Mouse (Mus musculus): ENCODE data around the gene C130032M10Rik.

The C130032M10Rik gene

GRCm38 (mm10) chr9:114515364-114515763, at the start of gene C130032M10Rik:
Gene C130032M10Rik (plus strand): TSS chr9:114515697.
- no peak for DNase-seq (ENCODE audit: low spot score)

DNA sequence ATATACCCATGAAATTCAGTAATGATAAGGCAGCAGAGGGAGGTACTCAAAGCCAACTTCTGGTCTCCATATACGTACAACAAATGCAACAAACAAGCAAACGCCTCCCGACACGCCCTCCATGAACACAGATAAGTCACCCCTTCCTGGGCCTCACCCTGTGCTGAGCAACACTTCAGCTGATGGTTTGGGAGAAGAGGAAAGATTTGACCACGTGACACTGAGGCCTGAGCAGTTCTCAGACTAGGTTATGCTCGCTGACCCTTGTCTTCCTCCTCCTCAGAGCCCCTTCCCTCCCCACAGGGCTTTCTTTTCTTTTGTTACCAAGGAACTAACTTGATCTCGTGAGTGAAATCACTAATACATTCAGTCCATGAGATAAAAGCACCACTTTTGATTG, 48.6 kb upstream of the C130032M10Rik start:
- no peak for DNase-seq (ENCODE audit: low spot score)

GRCm38 (mm10) chr9:114468217-114468616, 47.3 kb upstream of the C130032M10Rik start:
- no peak for DNase-seq (ENCODE audit: low spot score)

GRCm38 (mm10) chr9:114468701-114469100, 46.8 kb upstream of the C130032M10Rik start:
- no peak for DNase-seq (ENCODE audit: low spot score)

DNA sequence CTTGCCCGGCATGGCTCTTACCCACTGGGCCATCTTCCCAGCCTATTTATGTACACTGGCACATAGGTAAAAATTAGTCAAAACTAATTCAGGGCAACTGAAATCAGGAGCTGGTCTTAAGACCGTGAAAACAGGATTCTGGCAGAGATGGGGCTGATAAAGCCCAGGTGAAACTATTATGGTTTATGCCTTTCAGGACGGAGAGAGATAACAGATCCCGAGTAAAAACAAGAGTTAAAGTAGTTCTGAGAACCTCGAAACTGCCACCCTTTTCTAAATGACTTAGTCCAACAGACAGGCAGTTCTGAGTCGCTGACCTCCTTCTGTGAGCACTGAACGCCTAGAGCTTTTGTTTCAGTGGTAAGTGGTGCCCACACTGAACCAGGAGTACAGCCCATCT, 43.6 kb upstream of the C130032M10Rik start:
- DNase-seq (ENCODE audit: low spot score) = no peak

GRCm38 (mm10) chr9:114477019-114477418, 38.5 kb upstream of the C130032M10Rik start:
- DNase-seq (ENCODE audit: low spot score) = no peak

DNA sequence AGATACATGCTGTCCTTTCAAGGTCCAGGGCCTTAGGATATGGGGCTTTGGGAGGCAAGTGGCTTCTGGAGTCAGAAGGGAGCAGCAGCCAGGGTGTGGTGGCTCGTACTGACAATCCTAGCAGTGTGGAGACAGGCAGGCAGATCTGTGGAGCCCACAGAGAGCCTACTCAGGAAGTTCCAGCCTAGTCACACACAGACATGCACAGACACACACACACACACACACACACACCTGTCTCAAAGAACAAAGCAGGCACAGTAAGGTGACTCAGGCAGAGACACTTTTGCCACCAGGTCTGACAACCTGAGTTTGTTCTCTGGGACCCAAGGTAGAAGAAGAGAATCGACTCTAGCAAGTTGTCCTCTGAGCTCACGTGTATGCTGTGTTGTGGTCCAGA, 34.6 kb upstream of the C130032M10Rik start:
- no peak for DNase-seq (ENCODE audit: low spot score)

- no peak for DNase-seq (ENCODE audit: low spot score)
Observed at GRCm38 (mm10) chr9:114484771-114485170, 30.7 kb upstream of the C130032M10Rik start.

DNA sequence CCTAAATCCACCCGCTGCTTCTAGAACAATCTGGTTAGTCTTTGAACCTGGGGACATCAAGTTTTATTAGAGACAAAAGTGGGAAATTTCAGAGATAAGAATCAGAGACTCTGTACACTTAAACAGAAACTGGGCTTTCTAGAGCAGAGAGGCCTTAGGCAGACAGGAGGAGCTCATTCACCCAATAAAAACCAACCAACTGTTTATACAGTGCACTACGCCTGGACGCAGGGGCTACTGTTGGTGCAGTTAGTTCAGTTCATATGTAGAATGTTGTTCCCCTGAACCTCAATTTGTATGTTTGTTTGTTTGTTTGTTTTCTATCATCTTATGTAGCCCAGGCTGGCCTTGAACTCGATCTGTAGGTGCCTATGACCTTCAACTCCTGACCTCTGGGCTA, 28.7 kb upstream of the C130032M10Rik start:
- no peak for DNase-seq (ENCODE audit: low spot score)

DNA sequence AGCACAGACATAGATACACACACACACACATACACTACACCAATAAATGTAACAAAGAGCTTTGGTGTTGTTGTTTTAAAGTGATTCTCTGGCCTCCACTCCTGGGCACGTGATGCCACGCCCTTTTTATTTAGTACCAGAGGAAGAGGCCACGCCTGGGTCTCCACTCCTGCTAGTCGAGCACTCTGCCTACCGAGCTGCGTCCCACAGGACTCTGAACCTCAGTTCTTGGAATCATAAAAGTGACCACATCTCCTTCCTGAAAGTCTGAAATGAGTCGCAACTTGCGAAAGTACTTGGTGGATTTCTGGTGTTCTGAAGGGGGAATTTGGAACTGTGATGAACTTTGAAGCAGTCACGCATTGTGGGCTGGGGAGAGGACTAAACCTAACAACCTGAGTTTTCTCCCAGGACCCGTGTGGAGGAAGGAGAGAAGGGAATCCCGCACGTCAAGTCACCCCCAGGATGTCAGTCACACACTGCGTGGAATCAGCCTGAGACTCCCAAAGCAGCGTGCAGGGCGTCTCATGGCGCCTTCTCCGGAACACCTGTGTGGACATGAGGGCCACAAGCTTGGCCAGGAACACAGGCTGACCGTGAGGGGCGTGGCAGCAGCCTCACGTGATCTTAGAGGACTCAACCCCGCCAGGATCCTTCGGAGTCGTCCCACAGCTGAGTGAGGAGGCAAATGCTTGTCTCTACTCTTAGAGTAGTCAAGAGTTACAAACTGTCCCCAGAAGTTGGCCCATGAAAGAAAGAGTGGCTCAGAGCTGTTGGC, 27.8 kb upstream of the C130032M10Rik start:
- DNase-seq (ENCODE audit: low spot score) = no peak

- no peak for DNase-seq (ENCODE audit: low spot score)
Observed at GRCm38 (mm10) chr9:114496469-114496868, 19.0 kb upstream of the C130032M10Rik start.

- DNase-seq (ENCODE audit: low spot score) = peak; percentile 92
Observed at GRCm38 (mm10) chr9:114498218-114498617, 17.3 kb upstream of the C130032M10Rik start.

GRCm38 (mm10) chr9:114499783-114500515, 15.5 kb upstream of the C130032M10Rik start:
- peak; percentile 68 for DNase-seq (ENCODE audit: low spot score)

GRCm38 (mm10) chr9:114501111-114501510, 14.4 kb upstream of the C130032M10Rik start:
- DNase-seq (ENCODE audit: low spot score) = no peak

DNA sequence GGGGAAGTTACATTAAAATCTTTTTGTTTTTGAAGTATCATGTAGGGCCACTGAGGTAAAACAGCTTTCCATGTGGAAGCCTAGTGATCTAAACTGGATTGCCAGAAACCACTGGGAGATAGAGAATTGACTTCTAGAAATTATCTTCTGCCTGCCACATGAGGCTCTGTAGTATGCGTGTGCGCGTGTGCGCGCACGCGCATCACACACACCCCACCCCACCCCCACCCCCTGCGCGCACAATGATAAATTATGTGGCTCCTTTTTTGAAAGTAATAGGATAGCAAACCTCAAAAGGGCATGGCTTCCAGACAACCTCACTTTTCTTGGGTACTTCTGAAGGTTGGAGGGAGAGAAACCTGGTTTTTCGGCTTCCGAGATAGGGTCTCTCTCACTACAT, 13.6 kb upstream of the C130032M10Rik start:
- no peak for DNase-seq (ENCODE audit: low spot score)

DNA sequence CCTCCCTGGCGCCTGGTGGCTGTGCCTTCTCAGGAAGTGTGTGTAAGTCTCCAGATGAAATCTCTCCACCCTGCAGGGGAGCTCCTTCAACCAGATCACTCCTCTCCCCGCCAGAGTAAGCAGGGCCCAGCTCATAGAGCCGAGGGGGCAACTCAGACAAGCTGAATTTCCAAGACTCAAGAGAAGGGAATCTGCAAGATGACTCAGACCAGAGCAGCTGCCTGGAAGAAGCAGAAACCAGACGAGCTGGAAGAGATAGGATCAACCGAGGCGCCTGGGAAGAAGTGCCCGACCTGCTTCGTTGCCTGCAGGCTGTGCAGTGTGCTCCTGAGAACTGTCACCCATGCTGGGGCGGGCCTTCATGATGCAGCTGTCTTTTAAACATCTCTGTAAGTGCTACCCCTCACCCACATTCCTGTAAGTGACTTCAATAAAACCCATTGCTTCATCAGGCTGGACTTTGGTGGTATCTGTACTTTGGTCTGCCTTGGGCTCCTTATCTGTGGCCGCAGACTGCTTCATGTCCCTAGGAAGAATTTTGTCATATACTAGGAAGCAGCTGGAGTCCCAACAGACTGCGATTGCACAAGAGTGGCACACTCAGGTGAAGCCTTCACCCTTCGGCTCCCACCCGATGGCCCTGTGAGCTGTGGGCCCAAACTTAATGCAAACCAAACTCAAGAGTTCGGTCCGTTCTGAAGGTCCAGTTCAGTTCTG, 12.6 kb upstream of the C130032M10Rik start:
- DNase-seq (ENCODE audit: low spot score) = peak; percentile 70

DNA sequence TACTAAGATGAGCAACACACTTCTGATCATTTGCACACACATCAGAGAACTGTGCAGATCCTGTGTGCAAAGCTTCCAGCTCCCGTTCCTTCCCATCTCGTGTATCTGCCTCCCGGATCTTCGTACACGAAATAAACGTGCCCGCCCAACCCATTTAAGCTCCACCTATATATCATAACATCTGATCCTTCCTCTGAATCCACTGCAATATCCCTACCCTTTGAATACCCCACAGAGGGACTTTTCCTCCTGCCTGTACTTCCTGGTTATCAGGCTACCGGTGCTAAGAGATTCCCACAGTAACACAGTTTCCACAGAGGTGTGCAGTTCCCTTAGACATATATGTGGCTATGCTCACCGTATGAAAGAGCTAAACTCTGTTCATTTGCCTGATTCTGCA, 10.7 kb upstream of the C130032M10Rik start, which contains the start of gene Ccr4:
Gene Ccr4 (minus strand): TSS at position 101 of the 400 bp plus-strand sequence.
- no peak for DNase-seq (ENCODE audit: low spot score)

DNA sequence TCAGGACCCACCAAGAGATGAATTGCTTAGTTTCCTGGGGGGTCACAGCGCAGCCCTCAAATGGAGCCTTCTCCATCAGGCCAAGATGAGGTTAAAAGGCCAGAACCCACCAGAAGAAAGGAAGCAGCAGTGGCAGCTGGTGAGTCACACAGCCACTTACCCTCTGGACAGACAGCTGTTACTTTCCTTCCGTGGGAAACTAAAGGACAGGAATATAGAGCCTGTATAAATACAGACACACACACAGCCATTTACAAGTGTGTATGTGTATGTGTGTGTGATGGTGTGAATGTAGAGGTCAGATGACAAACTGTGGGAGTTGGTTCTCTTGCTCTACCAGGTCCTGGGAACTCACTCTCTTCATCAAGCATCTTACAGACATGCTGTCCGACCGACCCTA, 8.9 kb upstream of the C130032M10Rik start:
- no peak for DNase-seq (ENCODE audit: low spot score)

DNA sequence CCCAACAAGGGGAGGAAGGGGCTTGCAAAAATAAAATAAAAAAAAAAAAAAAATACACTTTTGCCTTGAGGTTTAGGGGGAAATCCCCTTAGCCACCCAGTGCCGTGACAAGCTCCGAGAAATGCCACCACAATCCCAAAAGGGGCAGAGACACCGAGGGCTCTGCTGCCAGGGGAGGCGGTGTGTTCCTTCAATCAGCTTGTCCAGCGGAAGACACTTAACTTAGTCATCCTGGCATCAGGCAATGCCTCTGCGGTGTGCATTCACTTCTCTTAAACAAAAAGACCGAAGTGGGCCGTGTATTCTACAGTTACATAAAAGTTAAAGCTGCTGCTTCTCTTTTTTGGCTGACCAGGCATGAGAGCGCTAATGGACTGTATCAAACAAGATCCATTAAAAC, 8.1 kb upstream of the C130032M10Rik start:
- no peak for DNase-seq (ENCODE audit: low spot score)

DNA sequence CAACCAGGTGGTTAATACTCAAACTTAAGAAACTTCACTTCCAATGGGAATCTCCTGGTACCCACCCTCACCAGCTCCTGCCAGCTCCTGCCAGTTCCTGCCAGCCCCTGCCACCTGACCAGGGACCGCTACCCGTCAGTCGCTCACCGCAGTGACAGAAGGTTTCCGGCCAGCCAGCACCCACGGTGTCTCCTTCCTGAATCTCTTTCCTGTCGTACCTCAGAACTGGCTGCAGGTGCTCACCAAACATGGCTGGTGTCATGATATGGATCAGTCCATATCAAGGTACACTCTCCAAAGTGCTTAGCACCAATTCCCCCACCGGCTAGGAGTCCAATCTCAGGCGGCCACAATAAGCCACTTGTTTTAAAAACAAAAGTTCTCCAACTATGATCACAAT, 5.7 kb upstream of the C130032M10Rik start:
- no peak for DNase-seq (ENCODE audit: low spot score)

DNA sequence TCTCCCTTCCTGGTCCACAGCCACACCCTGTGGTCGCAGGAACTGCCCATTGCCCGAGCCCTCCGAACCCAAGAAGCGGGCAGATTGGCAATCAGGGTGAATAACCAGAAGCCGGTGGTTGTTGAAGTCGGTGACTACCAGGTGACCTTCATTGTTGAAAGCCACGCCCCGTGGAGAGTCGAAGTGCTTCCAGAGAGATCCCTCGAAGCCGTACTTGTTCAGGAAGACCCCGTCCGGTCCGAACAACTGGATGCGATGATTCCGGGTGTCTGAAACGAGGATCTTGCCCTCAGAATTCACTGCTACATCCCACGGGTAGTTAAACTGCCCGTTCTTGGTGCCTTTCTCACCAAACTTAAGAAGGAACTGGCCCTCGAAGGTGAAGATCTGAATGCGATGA, 2.7 kb upstream of the C130032M10Rik start:
- DNase-seq (ENCODE audit: low spot score) = no peak

DNA sequence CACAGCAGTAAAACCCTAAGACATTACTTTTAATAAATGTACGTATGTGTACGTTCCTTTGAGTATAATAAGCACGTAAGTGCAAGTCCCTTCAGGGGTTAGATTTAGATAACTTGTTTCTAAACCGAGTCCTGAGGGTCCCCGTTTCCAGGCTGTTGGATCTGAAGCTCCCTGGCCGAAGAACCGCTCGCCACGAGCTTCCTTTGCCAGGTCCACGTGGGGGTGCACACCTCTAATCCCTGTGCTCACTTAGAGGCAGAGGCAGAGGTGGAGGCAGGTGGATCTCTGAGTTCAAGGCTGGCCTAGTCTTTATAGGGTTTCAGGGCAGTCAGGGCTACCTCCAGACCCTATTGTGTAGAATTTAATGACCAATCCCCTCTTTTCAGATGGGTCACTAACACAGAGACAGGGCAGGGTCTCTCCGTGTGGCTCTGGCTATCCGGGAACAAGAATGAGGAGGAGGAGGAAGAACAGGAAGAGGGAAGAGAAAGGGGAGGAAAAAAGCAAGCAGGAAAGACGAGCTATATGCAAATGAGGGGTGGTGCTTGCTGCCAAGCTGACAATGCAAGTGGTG, 2.5 kb downstream of the C130032M10Rik start:
- DNase-seq (ENCODE audit: low spot score) = no peak

Measured in urinary bladder, postnatal 14 days (tissue).